Mouse (Mus musculus): Measurements from ENCODE around the gene Psmd9.

- TF ChIP-seq EP300 (optimal IDR thresholded peaks at IDR 0.05), result peak; percentile 68
- TF ChIP-seq CTCF (IDR thresholded peaks at IDR 0.05; ENCODE audit: low read depth), result 0 out of 2 replicates have a peak, but pooled peaks have one; percentile 9
Observed at GRCm38 (mm10) chr5:123138953-123139721, 30.1 kb upstream of the Psmd9 start.
